In the genomic region with DNA sequence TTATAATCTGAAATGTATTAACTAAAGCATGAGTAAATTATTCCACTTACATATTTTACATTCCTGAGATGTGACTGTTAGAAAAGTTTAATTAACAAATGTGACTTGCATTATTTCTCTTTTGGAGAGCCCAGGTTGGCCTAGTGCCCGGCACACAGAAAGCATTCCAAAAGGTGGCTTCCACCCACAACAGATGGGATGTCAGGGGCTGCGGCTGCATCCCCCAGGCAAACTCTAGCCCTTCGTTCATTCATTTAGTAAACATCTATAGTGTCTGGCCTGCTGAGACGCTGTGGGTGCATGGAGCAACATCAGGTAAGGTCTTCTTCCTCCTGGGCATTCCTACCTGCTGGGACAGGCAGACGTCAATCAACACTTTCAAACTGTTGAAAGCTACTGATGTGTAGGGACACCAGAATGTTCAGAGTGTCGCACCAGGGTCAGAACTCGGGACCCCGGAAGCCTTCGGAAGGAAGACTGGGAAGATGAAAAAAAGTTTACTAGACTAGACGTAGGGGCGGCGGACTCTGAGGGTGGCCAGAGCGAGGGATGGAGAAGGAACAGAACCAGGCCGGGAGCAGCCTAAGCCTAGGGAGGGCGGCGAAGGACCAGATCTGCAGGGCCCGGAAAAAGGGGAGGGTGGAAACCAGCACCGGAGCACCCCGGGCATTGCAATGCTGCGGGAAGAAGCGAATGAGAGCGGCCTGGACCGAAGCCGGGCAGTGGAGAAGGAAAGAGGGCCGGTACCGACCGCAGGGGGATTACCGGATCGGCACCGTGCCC, we compare ENCODE assay signal across 8 mouse cellular contexts. TPM values are rescaled to one million over a fixed set of nuclear protein-coding genes. Genes with fewer than 3 reads are reported as not detected.
DNase-seq lines count a peak whose midpoint lies in the region; ATAC-seq and TF ChIP-seq lines count a peak whose summit lies in the region.

No protein-coding gene starts in this region.

- H3K36me3 ChIP-seq in heart, embryonic 13.5 days = no peaks in the 10 kb centered on the region
- H3K36me3 ChIP-seq in forebrain, embryonic 15.5 days = no peaks in the 10 kb centered on the region
- H3K36me3 ChIP-seq in liver, embryonic 12.5 days = no peaks in the 10 kb centered on the region
- no peaks in the 10 kb centered on the region for H3K36me3 ChIP-seq in neural tube, embryonic 15.5 days

- DNase-seq in heart, adult 8-10 months (ENCODE audit: low spot score) = no peak
- no peak for DNase-seq in urinary bladder, postnatal 25 days (ENCODE audit: low spot score)
- no peak for DNase-seq in adrenal gland, adult 2 months

- ATAC-seq in heart, embryonic 13.5 days (ENCODE audit: extremely low read depth, insufficient number of reproducible peaks, low FRiP score, low TSS enrichment) = peak; percentile 11; the same call in 1 of the 2 replicates
- ATAC-seq in forebrain, embryonic 15.5 days (replicated peaks) = peak; percentile 39
- peak; percentile 40 for ATAC-seq in liver, embryonic 12.5 days
- ATAC-seq in neural tube, embryonic 15.5 days (ENCODE audit: low FRiP score) = peak; percentile 24

- peak overlapping the region; percentile 98 for H3K4me3 ChIP-seq in heart, embryonic 13.5 days
- peak overlapping the region; percentile 90 for H3K4me3 ChIP-seq in bone marrow, adult 2 months (replicated peaks; ENCODE audit: control insufficient read depth, low read depth, low read length)
- H3K4me3 ChIP-seq in forebrain, embryonic 15.5 days = peak overlapping the region; percentile 96
- peak overlapping the region; percentile 81 for H3K4me3 ChIP-seq in liver, embryonic 12.5 days
- H3K4me3 ChIP-seq in neural tube, embryonic 15.5 days (replicated peaks) = peak overlapping the region; percentile 91

- TF ChIP-seq POLR2A in bone marrow, adult 2 months (IDR thresholded peaks at IDR 0.05; ENCODE audit: borderline replicate concordance, control insufficient read depth, low read depth, low read length) = no peak

- peak overlapping the region; percentile 93 for H3K4me2 ChIP-seq in heart, embryonic 13.5 days
- peak overlapping the region; percentile 81 for H3K4me2 ChIP-seq in forebrain, embryonic 15.5 days (replicated peaks)
- peak overlapping the region; percentile 89 for H3K4me2 ChIP-seq in liver, embryonic 12.5 days
- H3K4me2 ChIP-seq in neural tube, embryonic 15.5 days = peak overlapping the region; percentile 71

- TF ChIP-seq CTCF in bone marrow, adult 2 months (IDR thresholded peaks at IDR 0.05; ENCODE audit: control insufficient read depth, insufficient read depth, low read length) = no peak

- 1% methylated on average over 29 of the region's 30 CpGs for WGBS in heart, embryonic 13.5 days
- 2% methylated on average over 30 of the region's 30 CpGs for WGBS in bone marrow, adult 2 months
- WGBS in forebrain, embryonic 15.5 days = under 1% methylated on average over 29 of the region's 30 CpGs
- 3% methylated on average over 30 of the region's 30 CpGs for WGBS in liver, embryonic 12.5 days (ENCODE audit: insufficient replicate concordance)
- WGBS in neural tube, embryonic 15.5 days = under 1% methylated on average over 30 of the region's 30 CpGs

- H3K4me1 ChIP-seq in heart, embryonic 13.5 days = peaks cover 52% of the 10 kb centered on the region
- peaks cover 11% of the 10 kb centered on the region for H3K4me1 ChIP-seq in bone marrow, adult 2 months (ENCODE audit: control insufficient read depth, insufficient read depth, low read length)
- H3K4me1 ChIP-seq in forebrain, embryonic 15.5 days = peaks cover 51% of the 10 kb centered on the region
- peaks cover 80% of the 10 kb centered on the region for H3K4me1 ChIP-seq in liver, embryonic 12.5 days
- H3K4me1 ChIP-seq in neural tube, embryonic 15.5 days = peaks cover 63% of the 10 kb centered on the region

- H3K9ac ChIP-seq in heart, embryonic 13.5 days = peak overlapping the region; percentile 97
- H3K9ac ChIP-seq in forebrain, embryonic 15.5 days (replicated peaks) = peak overlapping the region; percentile 92
- peak overlapping the region; percentile 82 for H3K9ac ChIP-seq in liver, embryonic 12.5 days
- peak overlapping the region; percentile 89 for H3K9ac ChIP-seq in neural tube, embryonic 15.5 days (replicated peaks)

- H3K27ac ChIP-seq in heart, embryonic 13.5 days (replicated peaks) = peak overlapping the region; percentile 50
- H3K27ac ChIP-seq in bone marrow, adult 2 months (ENCODE audit: control insufficient read depth, insufficient read depth, low read depth, low read length, poor library complexity) = peak overlapping the region; percentile 54
- peak overlapping the region; percentile 91 for H3K27ac ChIP-seq in forebrain, embryonic 15.5 days (replicated peaks)
- H3K27ac ChIP-seq in liver, embryonic 12.5 days = peak overlapping the region; percentile 52; the same call in 1 of the 2 replicates
- peak overlapping the region; percentile 79 for H3K27ac ChIP-seq in neural tube, embryonic 15.5 days (replicated peaks)

- H3K27me3 ChIP-seq in heart, embryonic 13.5 days (replicated peaks) = peaks cover 6% of the 10 kb centered on the region; the same call in 1 of the 2 replicates
- H3K27me3 ChIP-seq in forebrain, embryonic 15.5 days = no peaks in the 10 kb centered on the region
- H3K27me3 ChIP-seq in liver, embryonic 12.5 days (replicated peaks) = 0 out of 2 replicates have a peak, but pooled peaks cover 5% of the 10 kb centered on the region
- H3K27me3 ChIP-seq in neural tube, embryonic 15.5 days (replicated peaks) = 0 out of 2 replicates have a peak, but pooled peaks cover 4% of the 10 kb centered on the region

- H3K9me3 ChIP-seq in heart, embryonic 13.5 days = no peaks in the 10 kb centered on the region
- H3K9me3 ChIP-seq in forebrain, embryonic 15.5 days = no peaks in the 10 kb centered on the region
- no peaks in the 10 kb centered on the region for H3K9me3 ChIP-seq in liver, embryonic 12.5 days (replicated peaks)
- H3K9me3 ChIP-seq in neural tube, embryonic 15.5 days (replicated peaks) = no peaks in the 10 kb centered on the region

RNA-seq across cellular contexts. Expression of a gene that starts 0.6 kb away (rescaled TPM):
- polyA plus RNA-seq in heart, embryonic 13.5 days (2015; fragmentation: Nextera tagmentation; extraction: Ambion mirVana) = 40.8 and 42.8 TPM in 2 replicates
- 10 to 100 TPM; 13.7 to 16.4 (median 13.8) TPM for total RNA-seq in heart, adult 8-10 months (2022)
- 11.4 and 29.8 TPM in 2 replicates for polyA plus RNA-seq in bone marrow, adult 2 months (2011; ENCODE audit: insufficient read depth, insufficient read length, low replicate concordance, missing spikeins)
- 99.6 and 101 TPM in 2 replicates for polyA plus RNA-seq in forebrain, embryonic 15.5 days (2015; fragmentation: Nextera tagmentation; extraction: Ambion mirVana)
- 20.5 and 21.7 TPM in 2 replicates for polyA plus RNA-seq in liver, embryonic 12.5 days (2016; fragmentation: Nextera tagmentation; extraction: Ambion mirVana)
- 85.1 and 89.1 TPM in 2 replicates for polyA plus RNA-seq in neural tube, embryonic 15.5 days (2015; fragmentation: Nextera tagmentation; extraction: Ambion mirVana)
- 10 to 100 TPM; 19.8 to 31.4 TPM for total RNA-seq in adrenal gland, adult 2 months (2021)
- 52.0 and 58.8 TPM in 2 replicates for polyA plus RNA-seq in adrenal gland, adult 2 months (2012; rRNA removed)

RNA-seq across cellular contexts. Expression of a gene that starts 38.0 kb away (rescaled TPM):
- 37.6 and 46.4 TPM in 2 replicates for polyA plus RNA-seq in heart, embryonic 13.5 days (2015; fragmentation: Nextera tagmentation; extraction: Ambion mirVana)
- 10 to 100 TPM; 17.9 to 22.1 (median 19.5) TPM for total RNA-seq in heart, adult 8-10 months (2022)
- polyA plus RNA-seq in bone marrow, adult 2 months (2011; ENCODE audit: insufficient read depth, insufficient read length, low replicate concordance, missing spikeins) = 44.3 and 79.2 TPM in 2 replicates
- polyA plus RNA-seq in forebrain, embryonic 15.5 days (2015; fragmentation: Nextera tagmentation; extraction: Ambion mirVana) = 61.4 and 68.7 TPM in 2 replicates
- polyA plus RNA-seq in liver, embryonic 12.5 days (2016; fragmentation: Nextera tagmentation; extraction: Ambion mirVana) = 41.6 and 46.2 TPM in 2 replicates
- polyA plus RNA-seq in neural tube, embryonic 15.5 days (2015; fragmentation: Nextera tagmentation; extraction: Ambion mirVana) = 65.6 and 68.3 TPM in 2 replicates
- total RNA-seq in adrenal gland, adult 2 months (2021) = 10 to 100 TPM; 51.0 to 56.6 TPM
- polyA plus RNA-seq in adrenal gland, adult 2 months (2012; rRNA removed) = 87.4 and 87.6 TPM in 2 replicates

RNA-seq across cellular contexts. Expression of a gene that starts 42.8 kb away (rescaled TPM):
- polyA plus RNA-seq in heart, embryonic 13.5 days (2015; fragmentation: Nextera tagmentation; extraction: Ambion mirVana) = 0.16 TPM in 1 of 2 replicates, not detected in the other
- not detected for total RNA-seq in heart, adult 8-10 months (2022)
- not detected in 2 replicates for polyA plus RNA-seq in bone marrow, adult 2 months (2011; ENCODE audit: insufficient read depth, insufficient read length, low replicate concordance, missing spikeins)
- polyA plus RNA-seq in forebrain, embryonic 15.5 days (2015; fragmentation: Nextera tagmentation; extraction: Ambion mirVana) = 6.5 and 7.6 TPM in 2 replicates
- polyA plus RNA-seq in liver, embryonic 12.5 days (2016; fragmentation: Nextera tagmentation; extraction: Ambion mirVana) = 0.14 TPM in 1 of 2 replicates, not detected in the other
- polyA plus RNA-seq in neural tube, embryonic 15.5 days (2015; fragmentation: Nextera tagmentation; extraction: Ambion mirVana) = 3.8 and 4.7 TPM in 2 replicates
- total RNA-seq in adrenal gland, adult 2 months (2021) = not detected
- not detected in 2 replicates for polyA plus RNA-seq in adrenal gland, adult 2 months (2012; rRNA removed)
